Mouse (Mus musculus) forelimb bud, embryonic 11.5 days (tissue): ENCODE data around the gene Evpl.
A peak's percentile ranks its signal among the peaks of the same experiment; 100 is the strongest.

Experiments used
- DNase-seq: peaks from one replicate; pipeline ENCODE4 v3.0.0-alpha.2; 2012; ENCODE audit warnings: low read depth, low spot score

Evpl gene

GRCm38 (mm10) chr11:116213877-116214510 lies 23.9 kb downstream of the Evpl start:
- DNase-seq, result no peak

GRCm38 (mm10) chr11:116212847-116213246 lies 25.0 kb downstream of the Evpl start:
- no peak for DNase-seq

GRCm38 (mm10) chr11:116210696-116211095 lies 27.2 kb downstream of the Evpl start:
- DNase-seq, result no peak

GRCm38 (mm10) chr11:116209257-116209656 lies 28.6 kb downstream of the Evpl start:
- no peak for DNase-seq

- no peak for DNase-seq
These were observed 29.2 kb downstream of the Evpl start for GRCm38 (mm10) chr11:116208660-116209059.

DNA sequence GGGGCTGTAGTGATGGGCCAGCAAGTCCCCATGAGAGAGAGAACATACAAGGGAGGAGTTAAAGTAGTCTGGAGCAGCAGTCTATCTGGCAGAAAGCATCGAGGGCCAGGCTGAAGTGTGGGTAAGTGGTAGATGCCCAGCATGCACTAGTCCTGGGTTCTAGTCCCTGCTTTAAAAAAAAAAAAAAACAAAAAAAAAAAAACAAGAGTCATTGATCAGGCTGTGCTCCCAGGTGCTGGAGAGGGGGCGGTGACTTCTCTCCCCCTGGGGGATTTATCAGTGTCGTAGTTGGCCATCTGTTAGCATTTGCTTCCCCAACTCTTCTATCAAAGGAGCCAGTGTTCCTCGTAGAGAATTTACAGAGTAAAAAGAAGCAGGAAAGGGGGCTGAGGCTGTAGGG lies 31.2 kb downstream of the Evpl start:
- DNase-seq, result no peak

GRCm38 (mm10) chr11:116203150-116203549 lies 34.7 kb downstream of the Evpl start:
- DNase-seq, result no peak

- DNase-seq, result no peak
These were observed 36.7 kb downstream of the Evpl start for GRCm38 (mm10) chr11:116201151-116201550.

GRCm38 (mm10) chr11:116198639-116199531 lies 39.0 kb downstream of the Evpl start, which contains the start of the genes Ten1 and Acox1:
TSS of gene Ten1 (plus strand) at chr11:116198855.
TSS of gene Acox1 (minus strand) at chr11:116199045.
- peak; percentile 94 for DNase-seq

- DNase-seq, result no peak
These were observed 39.7 kb downstream of the Evpl start for GRCm38 (mm10) chr11:116198132-116198531.

GRCm38 (mm10) chr11:116197584-116197906 lies 40.3 kb downstream of the Evpl start:
- no peak for DNase-seq

DNA sequence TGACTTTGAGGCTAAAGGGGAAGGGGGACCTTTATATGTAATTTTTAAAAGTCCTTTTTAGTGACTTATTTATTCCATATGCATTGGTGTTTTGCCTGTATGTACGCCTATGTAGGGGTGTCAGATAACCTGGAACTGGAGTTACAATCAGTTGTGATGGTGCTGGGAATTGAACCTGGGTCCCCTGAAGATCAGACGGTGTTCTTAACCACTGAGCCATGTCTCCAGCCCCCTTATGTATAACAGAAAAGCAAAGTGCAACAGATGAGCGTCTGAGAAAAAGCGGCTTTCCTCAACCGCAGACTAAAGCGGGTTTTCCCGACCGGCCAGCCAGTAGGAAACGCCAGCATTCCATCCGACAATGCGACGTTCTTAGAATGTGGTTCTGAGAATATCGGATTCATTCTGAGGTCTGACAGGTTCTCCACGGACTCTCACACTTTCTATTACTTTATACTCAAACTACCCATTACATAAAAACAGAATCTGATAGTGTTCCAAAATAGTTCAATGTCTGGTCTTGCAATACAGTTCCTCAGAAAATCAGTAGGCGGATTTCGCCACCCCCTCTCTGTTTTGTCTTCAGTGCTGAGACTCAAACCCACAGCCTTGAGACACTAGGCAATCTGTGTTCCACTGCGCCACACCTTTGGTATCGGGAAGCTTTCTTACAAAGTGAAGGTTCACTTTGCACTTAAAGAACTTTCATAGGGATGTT lies 40.9 kb downstream of the Evpl start:
- no peak for DNase-seq

DNA sequence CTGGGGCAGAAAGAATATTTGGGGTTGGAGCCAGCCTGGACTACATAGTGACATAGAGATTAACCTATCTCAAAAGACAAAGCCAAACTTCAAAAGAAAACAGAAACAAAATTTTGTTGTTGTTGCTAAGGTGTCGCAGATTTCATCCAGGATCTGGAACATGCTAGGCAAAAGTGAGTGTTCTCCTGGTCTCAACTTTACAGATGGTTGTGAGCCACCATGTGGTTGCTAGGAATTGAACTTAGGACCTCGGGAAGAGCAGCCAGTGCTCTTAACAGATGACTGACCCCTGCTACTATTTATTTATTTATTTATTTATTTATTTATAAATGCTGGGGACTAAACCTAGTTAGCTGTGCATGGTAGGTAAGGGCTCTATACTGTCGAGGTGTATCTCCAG lies 41.5 kb downstream of the Evpl start:
- no peak for DNase-seq

GRCm38 (mm10) chr11:116195252-116195651 lies 42.6 kb downstream of the Evpl start:
- DNase-seq, result no peak

GRCm38 (mm10) chr11:116194619-116195018 lies 43.3 kb downstream of the Evpl start:
- DNase-seq, result no peak

DNA sequence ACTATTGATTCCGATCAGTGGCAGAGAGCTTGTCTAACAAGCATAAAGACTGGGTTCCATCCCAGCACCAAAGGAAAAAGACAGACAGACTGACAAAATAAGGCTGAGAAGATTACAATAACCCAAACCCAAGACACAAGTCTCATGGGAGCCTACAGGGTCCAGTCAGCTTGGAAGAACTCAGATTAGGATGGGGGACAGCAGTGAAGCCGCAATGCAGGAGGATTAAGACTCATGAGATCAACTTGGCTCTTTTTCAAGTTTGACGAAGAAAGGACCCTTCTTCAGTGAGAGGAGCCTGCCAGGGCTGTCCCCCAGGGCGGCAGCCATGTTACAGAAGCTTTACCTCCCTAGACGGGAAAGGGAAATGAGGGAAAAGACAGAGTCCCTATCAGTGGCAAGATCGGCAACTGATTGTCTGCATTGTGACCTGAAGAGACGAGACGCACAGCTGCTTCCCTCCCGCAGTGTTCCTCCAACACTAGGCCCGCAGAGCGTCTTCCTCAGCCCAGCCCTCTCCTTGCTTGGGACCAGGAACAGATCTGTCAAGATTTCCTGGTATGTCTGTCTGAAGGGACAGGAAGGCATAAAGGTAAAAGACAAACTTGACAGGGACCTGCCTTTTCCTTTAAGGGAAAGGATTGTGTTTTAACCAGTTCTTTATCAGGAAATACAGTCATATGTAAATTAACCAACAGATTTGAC lies 50.5 kb downstream of the Evpl start:
- no peak for DNase-seq

GRCm38 (mm10) chr11:116186360-116186759 lies 51.5 kb downstream of the Evpl start:
- no peak for DNase-seq

- no peak for DNase-seq
These were observed 52.0 kb downstream of the Evpl start for GRCm38 (mm10) chr11:116185836-116186235.

DNA sequence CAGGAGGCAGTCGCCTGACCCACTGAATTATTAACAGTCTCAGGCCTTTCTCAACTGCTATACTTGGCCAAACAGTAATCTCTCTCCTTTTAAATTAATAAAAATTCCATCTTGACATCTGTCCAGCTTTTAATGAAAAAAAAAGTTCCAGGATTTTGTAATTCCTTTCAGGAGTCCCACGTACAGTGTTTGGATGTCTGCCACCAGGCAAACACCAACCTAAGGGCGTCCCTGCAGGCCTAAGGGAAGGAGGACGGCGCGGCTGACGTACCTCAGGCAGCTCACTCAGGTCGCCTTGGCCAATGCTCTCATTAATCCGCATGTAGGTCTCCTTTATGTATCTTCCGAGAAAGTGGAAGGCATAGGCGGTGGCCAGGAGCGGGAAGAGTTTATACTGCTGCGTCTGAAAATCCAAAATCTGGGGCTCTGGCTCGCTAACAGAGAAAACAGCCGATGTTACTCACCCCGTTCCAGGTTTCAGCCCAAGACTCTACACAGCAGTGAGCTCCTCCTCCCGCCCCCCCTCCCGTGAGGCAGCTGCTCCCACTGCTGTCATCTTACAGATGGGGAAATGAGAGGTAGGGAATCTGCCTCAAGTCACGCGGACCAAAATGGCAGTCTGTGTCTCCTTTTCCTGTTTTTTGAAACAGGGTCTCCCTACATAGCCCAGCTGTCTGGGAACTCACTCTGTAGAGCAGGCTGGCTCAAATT lies 59.3 kb downstream of the Evpl start:
- DNase-seq, result no peak

- no peak for DNase-seq
These were observed 61.9 kb downstream of the Evpl start for GRCm38 (mm10) chr11:116176010-116176409.
